Mouse (Mus musculus): ENCODE results near the gene Nxn. TPM values are rescaled to one million over a fixed set of nuclear protein-coding genes. Genes with fewer than 3 reads are reported as not detected.

Nxn gene
- 2.6 TPM in 2 replicates for polyA plus RNA-seq (2012; rRNA removed)

DNA sequence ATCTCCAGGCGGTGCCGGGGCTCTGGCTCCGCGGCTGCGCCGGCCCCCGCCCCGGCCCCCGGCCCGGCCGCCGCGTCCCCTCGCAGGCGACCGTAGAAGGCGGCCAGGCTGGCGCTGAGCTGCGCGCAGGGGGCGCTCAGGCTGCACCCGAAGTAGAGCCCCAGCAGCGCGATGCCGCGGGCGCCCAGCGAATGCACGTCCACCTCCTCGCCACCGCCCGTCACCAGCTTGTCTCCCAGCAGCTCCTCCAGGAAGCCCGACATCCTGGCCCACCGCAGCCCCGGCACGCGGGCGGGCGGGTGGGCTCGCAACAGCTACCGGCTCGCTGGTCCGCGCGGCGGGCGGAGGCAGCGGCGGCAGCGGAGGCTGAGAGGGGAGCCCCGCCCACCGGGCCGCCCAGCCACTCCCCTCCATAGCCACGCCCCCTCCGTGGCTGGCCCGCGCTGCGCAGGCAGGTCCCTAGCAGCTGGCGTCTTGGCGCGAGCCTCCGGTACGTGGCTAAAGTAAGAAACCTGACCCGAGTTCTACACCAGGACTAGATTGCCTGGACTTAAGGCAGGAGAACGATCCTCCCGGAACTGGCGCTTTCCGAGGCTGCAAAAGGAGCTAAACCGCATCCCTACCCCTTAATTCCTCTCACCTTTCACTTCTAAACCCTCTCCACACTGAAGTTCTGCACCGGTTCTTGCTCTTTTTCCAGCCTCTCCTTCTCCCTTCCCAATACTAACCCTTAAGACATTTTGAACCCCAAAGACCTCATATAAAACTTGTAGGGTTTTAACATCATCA is at the start of gene Nxn:
Gene Nxn (minus strand): TSS at position 343 of the 789 bp plus-strand sequence.

DNA sequence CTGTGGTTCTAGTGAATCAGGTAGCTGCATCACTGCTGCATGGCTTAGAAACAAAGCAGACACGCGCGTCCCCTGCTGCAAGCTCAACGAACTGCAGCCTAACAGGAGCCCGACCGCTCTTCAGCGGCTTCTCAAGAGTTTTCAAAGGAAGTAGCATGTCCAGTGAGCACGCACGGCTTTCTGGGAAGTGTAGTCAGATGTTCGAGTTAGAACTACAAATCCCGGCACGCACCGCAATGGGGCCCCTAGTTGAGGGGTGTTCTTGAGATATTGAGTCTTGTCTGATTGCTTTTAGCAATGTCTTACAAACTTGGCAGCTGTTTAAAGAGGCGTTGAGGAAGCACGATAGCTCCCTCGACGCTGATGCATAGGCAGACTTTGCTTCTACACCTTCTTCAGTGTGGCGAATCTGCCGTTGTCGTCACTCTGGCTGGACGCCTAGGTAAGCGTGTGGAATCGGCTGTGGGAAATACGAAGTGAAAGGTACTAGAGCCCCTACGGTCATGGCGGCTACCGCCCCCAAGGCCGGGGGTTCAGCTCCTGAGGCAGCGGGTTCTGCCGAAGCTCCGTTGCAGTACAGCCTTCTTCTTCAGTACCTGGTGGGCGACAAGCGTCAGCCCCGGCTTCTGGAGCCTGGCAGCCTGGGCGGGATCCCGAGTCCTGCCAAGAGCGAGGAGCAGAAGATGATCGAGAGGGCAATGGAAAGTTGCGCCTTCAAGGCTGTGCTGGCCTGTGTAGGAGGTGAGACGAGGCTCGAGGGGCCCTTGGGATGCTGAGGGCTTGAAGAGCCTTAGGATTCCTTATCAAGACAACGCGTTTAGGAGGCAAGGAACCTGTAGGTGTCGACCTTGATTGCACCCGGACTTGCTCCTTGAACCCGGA is 8.0 kb upstream of the Nxn start, which contains the start of gene Timm22:
Gene Timm22 (plus strand): TSS at position 251 of the 882 bp plus-strand sequence.

DNA sequence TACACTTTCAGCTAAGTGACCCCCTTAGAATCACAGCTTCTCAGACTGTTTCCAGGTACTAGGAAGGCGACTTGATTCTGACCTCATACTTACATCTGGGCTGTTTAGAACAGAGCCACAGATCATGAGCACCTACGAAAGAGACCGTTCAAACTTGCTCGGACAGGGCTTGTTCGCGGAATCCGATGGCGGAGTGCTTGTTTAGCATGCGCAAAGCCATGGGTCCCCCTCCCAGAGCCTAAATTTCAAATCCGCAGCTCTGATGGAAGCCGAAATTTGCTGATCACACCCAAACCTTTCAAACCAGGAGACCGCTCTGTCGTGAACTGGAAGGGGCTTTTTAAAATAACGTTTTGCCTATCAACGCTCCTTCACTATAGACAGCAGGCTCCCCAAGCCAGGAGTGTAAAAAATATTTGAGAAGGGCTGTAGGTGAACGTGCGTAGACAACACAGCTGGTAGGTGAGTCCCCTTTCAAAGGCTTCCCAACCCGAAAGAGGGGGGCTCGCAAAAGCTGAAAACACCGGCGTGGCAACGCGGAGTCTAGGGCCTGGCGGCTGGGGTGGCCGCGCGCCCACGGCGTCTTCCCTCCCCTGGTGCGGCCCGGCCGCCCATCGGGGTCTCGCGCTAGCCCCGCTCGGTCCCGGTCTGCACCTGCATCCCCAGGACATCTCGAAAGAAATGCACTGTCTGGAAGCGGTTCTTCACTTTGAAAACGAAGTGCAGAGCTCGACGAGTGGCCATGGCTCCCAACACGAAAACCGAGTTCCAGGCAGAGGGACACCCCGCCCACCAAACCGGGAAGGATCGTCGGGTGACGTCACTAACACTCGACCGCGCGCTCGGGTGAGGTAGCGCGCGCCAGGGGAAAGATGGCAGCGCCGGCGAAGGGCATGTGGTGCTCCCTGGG is 155.8 kb downstream of the Nxn start, which contains the start of the genes Mrm3 and Glod4:
Gene Mrm3 (plus strand): TSS at position 815 of the 910 bp plus-strand sequence.
Gene Glod4 (minus strand): TSS at position 825 of the 910 bp plus-strand sequence.

DNA sequence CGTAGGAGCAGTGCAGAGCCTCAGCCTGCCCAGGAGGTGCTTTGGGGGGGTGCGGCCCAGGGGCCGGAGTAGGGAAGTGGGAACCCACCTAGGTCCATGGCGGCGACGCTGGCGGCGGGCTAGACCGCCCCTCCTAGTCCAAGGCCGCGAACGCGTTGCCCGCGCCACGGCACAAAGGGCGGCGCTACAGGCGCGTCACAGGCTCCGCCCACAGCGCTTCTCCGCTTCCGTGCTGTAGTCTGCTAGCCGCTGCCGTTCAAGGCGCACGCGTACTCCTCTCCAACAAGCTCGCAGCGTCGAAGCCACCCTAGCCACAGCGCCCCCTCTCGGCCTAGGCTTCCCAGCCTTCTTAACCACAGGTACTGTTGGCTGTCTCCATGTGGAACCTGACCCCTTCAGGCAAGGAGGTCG is 181.5 kb downstream of the Nxn start, which contains the start of the genes Dbil5 and Gemin4:
Gene Dbil5 (plus strand): TSS at position 219 of the 411 bp plus-strand sequence.
Gene Gemin4 (minus strand): TSS at position 275 of the 411 bp plus-strand sequence.

Other genes with a start within 250 kb of the Nxn start
- gene Vps53, start 219.5 kb downstream of the Nxn start, polyA plus RNA-seq (2012; rRNA removed): 11.3 and 12.2 TPM in 2 replicates
- 3.9 and 4.3 TPM in 2 replicates for gene Fam57a, start 219.5 kb downstream of the Nxn start, polyA plus RNA-seq (2012; rRNA removed)
- 0.24 and 0.58 TPM in 2 replicates for gene Dbil5, start 181.5 kb downstream of the Nxn start, polyA plus RNA-seq (2012; rRNA removed)
- 3.9 and 4.7 TPM in 2 replicates for gene Gemin4, start 181.5 kb downstream of the Nxn start, polyA plus RNA-seq (2012; rRNA removed)
- 7.3 and 8.3 TPM in 2 replicates for gene Mrm3, start 155.4 kb downstream of the Nxn start, polyA plus RNA-seq (2012; rRNA removed)
- gene Glod4, start 155.4 kb downstream of the Nxn start, polyA plus RNA-seq (2012; rRNA removed): 20.2 and 20.6 TPM in 2 replicates
- gene Timm22, start 7.8 kb upstream of the Nxn start, polyA plus RNA-seq (2012; rRNA removed): 8.6 and 9.3 TPM in 2 replicates
- gene Abr, start 223.2 kb upstream of the Nxn start, polyA plus RNA-seq (2012; rRNA removed): 5.4 and 6.6 TPM in 2 replicates

Data from liver, embryonic 18 days (tissue).